37 mouse cellular contexts compared by ENCODE assay signal in genomic region chr3:146556567-146556966, GRCm38 (mm10). TPM values are rescaled to one million over a fixed set of nuclear protein-coding genes. Genes with fewer than 3 reads are reported as not detected.
DNase-seq lines count a peak whose midpoint lies in the region; TF ChIP-seq lines count a peak whose summit lies in the region.
"Had no signal": no experiment of that assay in that cellular context is flagged by ENCODE, and none has a peak within 500 bp of the region (broad histone marks: within the 10 kb centered on the region; RNA-seq: fewer than 3 reads in every experiment).

No protein-coding gene starts in this region.

- H3K4me3 ChIP-seq in heart, embryonic 10.5 days, result no peak overlapping the region
- no peak overlapping the region for H3K4me3 ChIP-seq in layer of hippocampus, adult 2 months
- H3K4me3 ChIP-seq in CH12.LX (replicated peaks in 1 of 3; ENCODE audit: low read depth in 2 of 3, low read length in 2 of 3, poor library complexity in 1 of 3), result no peak overlapping the region
- H3K4me3 ChIP-seq: heart, embryonic 13.5 days; hindbrain, embryonic 10.5 days; intestine, embryonic 15.5 days; liver, embryonic 15.5 days; lung, embryonic 15.5 days; midbrain, embryonic 13.5 days; neural tube, embryonic 15.5 days; stomach, embryonic 15.5 days had no signal

- H3K27ac ChIP-seq in heart, embryonic 10.5 days, result no peak overlapping the region
- H3K27ac ChIP-seq in layer of hippocampus, adult 2 months, result no peak overlapping the region
- H3K27ac ChIP-seq in CH12.LX (ENCODE audit: insufficient read depth, low read depth), result no peak overlapping the region
- H3K27ac ChIP-seq: heart, embryonic 13.5 days; hindbrain, embryonic 10.5 days; intestine, embryonic 15.5 days; liver, embryonic 15.5 days; lung, embryonic 15.5 days; midbrain, embryonic 13.5 days; neural tube, embryonic 15.5 days; stomach, embryonic 15.5 days had no signal

- no peaks in the 10 kb centered on the region for H3K9me3 ChIP-seq in heart, embryonic 10.5 days
- no peaks in the 10 kb centered on the region for H3K9me3 ChIP-seq in CH12.LX (replicated peaks; ENCODE audit: low read length)
- H3K9me3 ChIP-seq: heart, embryonic 13.5 days; hindbrain, embryonic 10.5 days; intestine, embryonic 15.5 days; liver, embryonic 15.5 days; lung, embryonic 15.5 days; midbrain, embryonic 13.5 days; neural tube, embryonic 15.5 days; stomach, embryonic 15.5 days had no signal

- WGBS in heart, embryonic 10.5 days, result 74% methylated on average over 1 of the region's 1 CpGs

- DNase-seq in heart, embryonic 10.5 days (ENCODE audit: low spot score), result peak; percentile 58
- DNase-seq in heart, adult 11 months, result no peak
- no peak for DNase-seq in layer of hippocampus, adult 2 months (ENCODE audit: low spot score in 2 of 2)
- no peak for DNase-seq in layer of hippocampus, postnatal 36 days
- peak; percentile 18 for DNase-seq in 416B (ENCODE audit: low read depth)
- DNase-seq in CH12.LX (ENCODE audit: extremely low read depth), result peak; percentile 17
- no peak for DNase-seq in cerebellum, adult 9-11 months
- no peak for DNase-seq in ovary, postnatal 14 days (ENCODE audit: low spot score)
- DNase-seq: adrenal gland, adult 8-10 months; cerebellum, adult 2 months; cerebellum, postnatal 25 days; gastrocnemius, postnatal 10 days; heart, postnatal 14 days; kidney, postnatal 25 days; lung, postnatal 4 days; right cerebral cortex, postnatal 25 days; thymus, postnatal 14 days had no signal

- no peak overlapping the region for H3K9ac ChIP-seq in CH12.LX (ENCODE audit: insufficient read depth, low read depth)
- H3K9ac ChIP-seq: heart, embryonic 13.5 days; intestine, embryonic 15.5 days; liver, embryonic 15.5 days; lung, embryonic 15.5 days; midbrain, embryonic 13.5 days; neural tube, embryonic 15.5 days; stomach, embryonic 15.5 days had no signal

- in situ Hi-C loops in CH12.LX (cut with MboI; ENCODE audit: low pct_ligation_motif_present, low pct_unique_long_range_greater_than_20kb, low sequenced_read_pairs), result no loop called here

- no peak for TF ChIP-seq EP300 in CH12.LX (IDR thresholded peaks at IDR 0.05; ENCODE audit: low read length)

- TF ChIP-seq RAD21 in CH12.LX (IDR thresholded peaks at IDR 0.05; ENCODE audit: low read depth, low read length), result peak; percentile 34

- H3K4me1 ChIP-seq in heart, embryonic 10.5 days, result peaks cover 7% of the 10 kb centered on the region
- H3K4me1 ChIP-seq in CH12.LX (ENCODE audit: control insufficient read depth in 1 of 2, insufficient read depth in 2 of 2), result peaks cover 0 to 7% of the 10 kb centered on the region in 2 experiments; a peak in 2 of 4 replicates
- H3K4me1 ChIP-seq: hindbrain, embryonic 10.5 days; intestine, embryonic 15.5 days; liver, embryonic 15.5 days; lung, embryonic 15.5 days; midbrain, embryonic 13.5 days; neural tube, embryonic 15.5 days; stomach, embryonic 15.5 days had no signal

- H3K4me2 ChIP-seq in CH12.LX (ENCODE audit: insufficient read depth, low read depth, poor library complexity, severe bottlenecking), result no peak overlapping the region
- H3K4me2 ChIP-seq: heart, embryonic 13.5 days; intestine, embryonic 15.5 days; liver, embryonic 15.5 days; lung, embryonic 15.5 days; midbrain, embryonic 13.5 days; neural tube, embryonic 15.5 days; stomach, embryonic 15.5 days had no signal

- no peak for TF ChIP-seq POLR2A in CH12.LX (IDR thresholded peaks at IDR 0.05; ENCODE audit: low read depth, low read length)

- TF ChIP-seq CTCF in layer of hippocampus, adult 2 months (conservative IDR thresholded peaks at IDR 0.05), result peak; percentile 41
- TF ChIP-seq CTCF in CH12.LX (conservative IDR thresholded peaks at IDR 0.05 in 1 of 2, IDR thresholded peaks at IDR 0.05 in 1 of 2; ENCODE audit: low read depth in 2 of 2, low read length in 2 of 2), result peak in 1 of 2 experiments; percentile 64; a peak in 2 of 4 replicates

- no peaks in the 10 kb centered on the region for H3K79me2 ChIP-seq in CH12.LX (replicated peaks; ENCODE audit: control insufficient read depth, extremely low read depth, insufficient read depth, poor library complexity, severe bottlenecking)

- dilution Hi-C loops in CH12.LX (cut with MboI; ENCODE audit: extremely low pct_ligation_motif_present, extremely low pct_unique_long_range_greater_than_20kb, low sequenced_read_pairs), result no loop called here

- no peaks in the 10 kb centered on the region for H3K36me3 ChIP-seq in heart, embryonic 10.5 days
- H3K36me3 ChIP-seq in CH12.LX (replicated peaks in 1 of 2; ENCODE audit: control insufficient read depth in 1 of 2, insufficient read depth in 1 of 2, low read length in 1 of 2), result no peaks in the 10 kb centered on the region
- H3K36me3 ChIP-seq: heart, embryonic 13.5 days; hindbrain, embryonic 10.5 days; intestine, embryonic 15.5 days; liver, embryonic 15.5 days; lung, embryonic 15.5 days; midbrain, embryonic 13.5 days; neural tube, embryonic 15.5 days; stomach, embryonic 15.5 days had no signal

- no peaks in the 10 kb centered on the region for H3K27me3 ChIP-seq in heart, embryonic 10.5 days (ENCODE audit: insufficient read depth, poor library complexity, severe bottlenecking)
- no peaks in the 10 kb centered on the region for H3K27me3 ChIP-seq in CH12.LX (replicated peaks)
- H3K27me3 ChIP-seq: heart, embryonic 13.5 days; intestine, embryonic 15.5 days; liver, embryonic 15.5 days; lung, embryonic 15.5 days; midbrain, embryonic 13.5 days; neural tube, embryonic 15.5 days; stomach, embryonic 15.5 days had no signal

TF ChIP-seq in CH12.LX, 34 proteins besides CTCF, POLR2A, EP300 and RAD21:
- TF ChIP-seq ELF1 (IDR thresholded peaks at IDR 0.05; ENCODE audit: low read depth, low read length) (0 out of 2 replicates have a peak, but pooled peaks have one; percentile 8), JUND (conservative IDR thresholded peaks at IDR 0.05; ENCODE audit: low read depth, low read length) (no peak), SMC3 (IDR thresholded peaks at IDR 0.05; ENCODE audit: low read depth, low read length) (peak; percentile 73)

RNA-seq across cellular contexts. Expression of gene Uox, which starts 13.7 kb away (rescaled TPM):
- not detected in 2 replicates for polyA plus RNA-seq in heart, embryonic 10.5 days (2016; fragmentation: Nextera tagmentation; extraction: Ambion mirVana)
- under 1 TPM in 1 of 2 experiments, not detected in 1; 0.44 TPM for total RNA-seq in layer of hippocampus, adult 2 months (2021)
- under 1 TPM; 0.18 to 0.25 TPM for total RNA-seq in layer of hippocampus, postnatal 36 days (2021)
- total RNA-seq in CH12.LX (2012; rRNA removed) (not detected in 2 replicates), CH12.LX (2014; rRNA removed) (not detected in 2 replicates)
- not detected in 2 replicates for polyA plus RNA-seq in CH12.LX (2012; ENCODE audit: insufficient read length, low read depth)
- total RNA-seq: heart, postnatal 14 days; layer of hippocampus, postnatal 14 days; megakaryocyte-erythroid progenitor cell, adult 5-6 weeks had no signal
- polyA plus RNA-seq: activated CD4-positive, CD25-positive, alpha-beta regulatory T cell, adult 4 months; C2C12; embryonic facial prominence, embryonic 11.5 days; forebrain, embryonic 14.5 days; hindbrain, embryonic 10.5 days; hindbrain, embryonic 16.5 days; kidney, embryonic 14.5 days; midbrain, embryonic 13.5 days; neural tube, embryonic 15.5 days; urinary bladder, adult 2 months had no signal

RNA-seq across cellular contexts. Expression of gene Rpf1, which starts 35.3 kb away (rescaled TPM):
- polyA plus RNA-seq in heart, embryonic 10.5 days (2016; fragmentation: Nextera tagmentation; extraction: Ambion mirVana), result 45.0 and 57.3 TPM in 2 replicates
- 10 to 100 TPM; 16.3 to 17.1 TPM for total RNA-seq in layer of hippocampus, adult 2 months (2021)
- total RNA-seq in layer of hippocampus, postnatal 36 days (2021), result 10 to 100 TPM; 18.0 to 18.2 TPM
- 100 and 121 TPM in 2 replicates for total RNA-seq in CH12.LX (2012; rRNA removed)
- 262 and 300 TPM in 2 replicates for total RNA-seq in CH12.LX (2014; rRNA removed)
- polyA plus RNA-seq in CH12.LX (2012; ENCODE audit: insufficient read length, low read depth), result 185 and 207 TPM in 2 replicates

RNA-seq across cellular contexts. Expression of gene Gng5, which starts 57.0 kb away (rescaled TPM):
- 1,312 and 1,459 TPM in 2 replicates for polyA plus RNA-seq in heart, embryonic 10.5 days (2016; fragmentation: Nextera tagmentation; extraction: Ambion mirVana)
- 10 to 100 TPM; 44.5 to 46.2 TPM for total RNA-seq in layer of hippocampus, adult 2 months (2021)
- 10 to 100 TPM; 44.8 to 53.1 TPM for total RNA-seq in layer of hippocampus, postnatal 36 days (2021)
- 397 and 398 TPM in 2 replicates for total RNA-seq in CH12.LX (2012; rRNA removed)
- 630 and 677 TPM in 2 replicates for total RNA-seq in CH12.LX (2014; rRNA removed)
- 447 and 603 TPM in 2 replicates for polyA plus RNA-seq in CH12.LX (2012; ENCODE audit: insufficient read length, low read depth)

RNA-seq across cellular contexts. Expression of gene Spata1, which starts 57.0 kb away (rescaled TPM):
- 5.0 and 5.4 TPM in 2 replicates for polyA plus RNA-seq in heart, embryonic 10.5 days (2016; fragmentation: Nextera tagmentation; extraction: Ambion mirVana)
- total RNA-seq in layer of hippocampus, adult 2 months (2021), result 1 to 10 TPM; 2.8 to 4.9 TPM
- 1 to 10 TPM; 2.8 to 3.3 TPM for total RNA-seq in layer of hippocampus, postnatal 36 days (2021)
- 1.3 and 2.0 TPM in 2 replicates for total RNA-seq in CH12.LX (2012; rRNA removed)
- total RNA-seq in CH12.LX (2014; rRNA removed), result 1.4 and 1.8 TPM in 2 replicates
- polyA plus RNA-seq in CH12.LX (2012; ENCODE audit: insufficient read length, low read depth), result 2.6 and 2.9 TPM in 2 replicates

RNA-seq across cellular contexts. Expression of gene Dnase2b, which starts 58.8 kb away (rescaled TPM):
- polyA plus RNA-seq in heart, embryonic 10.5 days (2016; fragmentation: Nextera tagmentation; extraction: Ambion mirVana), result 0.05 TPM in 1 of 2 replicates, not detected in the other
- total RNA-seq in layer of hippocampus, adult 2 months (2021), result not detected
- total RNA-seq in layer of hippocampus, postnatal 36 days (2021), result not detected
- total RNA-seq in CH12.LX (2012; rRNA removed) (not detected in 2 replicates), CH12.LX (2014; rRNA removed) (not detected in 2 replicates)
- polyA plus RNA-seq in CH12.LX (2012; ENCODE audit: insufficient read length, low read depth), result not detected in 2 replicates
- total RNA-seq: adrenal gland, adult 8-10 months; gastrocnemius, postnatal 10 days; heart, postnatal 14 days; layer of hippocampus, adult 18-20 months; layer of hippocampus, postnatal 14 days; left cerebral cortex, adult 8-10 months; left cerebral cortex, postnatal 36 days; megakaryocyte-erythroid progenitor cell, adult 5-6 weeks had no signal
- polyA plus RNA-seq: activated CD4-positive, CD25-positive, alpha-beta regulatory T cell, adult 4 months; C2C12; cerebellum, adult 2 months; embryonic facial prominence, embryonic 11.5 days; forebrain, embryonic 14.5 days; heart, embryonic 13.5 days; hindbrain, embryonic 10.5 days; hindbrain, embryonic 16.5 days; kidney, embryonic 14.5 days; lung, embryonic 15.5 days; midbrain, embryonic 13.5 days; neural tube, embryonic 15.5 days; urinary bladder, adult 2 months had no signal

Comparison
In these comparisons a context has a peak if more than half of its experiments do, and no peak if none do; other contexts are left out.
1. DNase-seq: peak in heart, embryonic 10.5 days (single experiment), 416B (single experiment) and CH12.LX (single experiment); none in heart, adult 11 months (single experiment), layer of hippocampus, adult 2 months (0 of 2), layer of hippocampus, postnatal 36 days (0 of 2), cerebellum, adult 9-11 months (single experiment) and ovary, postnatal 14 days (single experiment).
2. RNA of gene Rpf1, which starts 35.3 kb away (total RNA-seq): 100 to 300 TPM in CH12.LX; 18.0 to 18.2 TPM in layer of hippocampus, postnatal 36 days and 16.3 to 17.1 TPM in layer of hippocampus, adult 2 months; every median in the first group is over 4 times any median in the second.
3. RNA of gene Gng5, which starts 57.0 kb away (total RNA-seq): 397 to 677 TPM in CH12.LX; 44.8 to 53.1 TPM in layer of hippocampus, postnatal 36 days and 44.5 to 46.2 TPM in layer of hippocampus, adult 2 months; every median in the first group is over 4 times any median in the second.